Mouse (Mus musculus) ES-E14 (cell line): ENCODE results near the gene Etv6. TPM values are rescaled to one million over a fixed set of nuclear protein-coding genes. Genes with fewer than 3 reads are reported as not detected.

Source experiments
- DNase-seq: peaks from one replicate; pipeline ENCODE4 v3.0.0-alpha.2; 2013; ENCODE audit warnings: low read depth, low spot score
- H3K27ac ChIP-seq: 2 replicates; pipeline ENCODE4 v1.5.1; 2012; ENCODE audit warnings: low read depth, mild to moderate bottlenecking, low read length, moderate library complexity, mixed read lengths; ENCODE audit not compliant: poor library complexity, insufficient read depth, severe bottlenecking
- H3K36me3 ChIP-seq: 2 replicates; pipeline ENCODE4 v1.6.1; 2012; ENCODE audit warnings: mild to moderate bottlenecking, low read length, moderate library complexity, mixed read lengths; ENCODE audit not compliant: control insufficient read depth, poor library complexity, insufficient read depth, severe bottlenecking
- H3K4me1 ChIP-seq, 2 experiments: fragments of 150-350 bp in 1 of 2; sonication (generic) in 1 of 2; 2 replicates each; pipeline ENCODE4 v1.6.1; 2012; ENCODE audit warnings: low read length in 2 of 2, mild to moderate bottlenecking in 1 of 2, mixed read lengths in 1 of 2; ENCODE audit not compliant: control insufficient read depth in 2 of 2, insufficient read depth in 2 of 2, poor library complexity in 1 of 2
- H3K4me3 ChIP-seq, 2 experiments: fragments of 150-350 bp in 1 of 2; sonication (generic) in 1 of 2; 2 replicates each; pipeline ENCODE4 v1.5.1; 2012; ENCODE audit warnings: low read length in 2 of 2, low read depth in 1 of 2, mild to moderate bottlenecking in 1 of 2, mixed read lengths in 1 of 2; ENCODE audit not compliant: insufficient read depth in 1 of 2, poor library complexity in 1 of 2, severe bottlenecking in 1 of 2
- H3K9ac ChIP-seq: 2 replicates; pipeline ENCODE4 v1.6.1; 2012; ENCODE audit warnings: low read depth, mild to moderate bottlenecking, low read length, mixed read lengths; ENCODE audit not compliant: poor library complexity, insufficient read depth, severe bottlenecking
- H3K9me3 ChIP-seq: fragments of 150-350 bp; sonication (generic); 2 replicates; pipeline ENCODE4 v1.6.1; 2012; ENCODE audit warnings: low read depth, mild to moderate bottlenecking, low read length; ENCODE audit not compliant: control insufficient read depth, insufficient read depth
- CHD2 ChIP-seq: IDR thresholded peaks from 2 replicates; pipeline ENCODE4 v1.6.1; 2014; ENCODE audit warnings: mild to moderate bottlenecking, low read depth, low read length, inconsistent platforms
- HCFC1 ChIP-seq: IDR thresholded peaks from 2 replicates; pipeline ENCODE4 v1.6.1; 2012; ENCODE audit warnings: low read length, inconsistent platforms, borderline replicate concordance; ENCODE audit not compliant: insufficient read depth
- MAFK ChIP-seq: IDR thresholded peaks from 2 replicates; pipeline ENCODE4 v1.6.1; 2014; ENCODE audit warnings: mild to moderate bottlenecking, low read depth, low read length, inconsistent platforms; ENCODE audit not compliant: insufficient read depth
- ZC3H11A ChIP-seq: IDR thresholded peaks from 2 replicates; pipeline ENCODE4 v1.6.1; 2012; ENCODE audit warnings: low read depth, mild to moderate bottlenecking, inconsistent platforms, low read length, borderline replicate concordance
- ZNF384 ChIP-seq: IDR thresholded peaks from 2 replicates; pipeline ENCODE4 v1.6.1; 2012; ENCODE audit warnings: low read depth, low read length, inconsistent platforms
- in situ Hi-C, 2 experiments: fragments of 600-800 bp; cut with MboI; formaldehyde crosslinking; loops; one replicate each; pipeline ENCODE4 v1.15.1; 2025; ENCODE audit warnings: low sequenced_read_pairs in 2 of 2, inconsistent platforms in 1 of 2; ENCODE audit not compliant: unreplicated experiment in 2 of 2
- total RNA-seq: library from RNA; depleted of rRNA; stranded (reverse); fragments of 300-350 nt; gene quantifications from 2 replicates; pipeline ENCODE4 v1.2.3, GENCODE M21; 2012

Gene Etv6
- total RNA-seq, 1 experiment: 11.8 TPM

GRCm38 (mm10) chr6:134291823-134292222 is 256.3 kb downstream of the Etv6 start:
- no peak for DNase-seq
- in situ Hi-C loops: no loop called here
- no peaks in the 10 kb centered on the region for H3K36me3 ChIP-seq
- H3K4me3 ChIP-seq: no peak overlapping the region
- H3K9ac ChIP-seq: no peak overlapping the region
- no peaks in the 10 kb centered on the region for H3K9me3 ChIP-seq
- TF ChIP-seq ZNF384 (no peak), ZC3H11A (no peak), HCFC1 (no peak)
- no peaks in the 10 kb centered on the region; a peak in 1 of 4 replicates for H3K4me1 ChIP-seq
- no peak overlapping the region for H3K27ac ChIP-seq

- Histone ChIP-seq H3K9me3 (no peaks in the 10 kb centered on the region), H3K4me1 (no peaks in the 10 kb centered on the region; a peak in 1 of 4 replicates), H3K36me3 (no peaks in the 10 kb centered on the region), H3K4me3 (no peak overlapping the region), H3K9ac (no peak overlapping the region), H3K27ac (no peak overlapping the region)
- TF ChIP-seq ZC3H11A: no peak
- no peak for TF ChIP-seq HCFC1
- TF ChIP-seq MAFK: no peak
- TF ChIP-seq ZNF384: no peak
- in situ Hi-C loops: no loop called here
- DNase-seq: no peak
Observed at GRCm38 (mm10) chr6:134292404-134292803, 256.9 kb downstream of the Etv6 start.

GRCm38 (mm10) chr6:134293615-134294508 is 258.4 kb downstream of the Etv6 start:
- in situ Hi-C loops: no loop called here
- Histone ChIP-seq H3K9me3 (no peaks in the 10 kb centered on the region), H3K9ac (no peak overlapping the region), H3K27ac (no peak overlapping the region), H3K36me3 (no peaks in the 10 kb centered on the region), H3K4me3 (no peak overlapping the region), H3K4me1 (no peaks in the 10 kb centered on the region; a peak in 1 of 4 replicates)
- DNase-seq: no peak
- TF ChIP-seq ZC3H11A: no peak
- TF ChIP-seq ZNF384: no peak
- TF ChIP-seq HCFC1: no peak
- no peak for TF ChIP-seq MAFK

GRCm38 (mm10) chr6:134297884-134298619 is 262.6 kb downstream of the Etv6 start:
- no peak for TF ChIP-seq MAFK
- TF ChIP-seq HCFC1: no peak
- TF ChIP-seq ZNF384: no peak
- no peak for TF ChIP-seq CHD2
- peak; percentile 54; the same call in 1 of the 2 replicates for TF ChIP-seq ZC3H11A
- no peaks in the 10 kb centered on the region for H3K9me3 ChIP-seq
- H3K9ac ChIP-seq: no peak overlapping the region
- H3K36me3 ChIP-seq: no peaks in the 10 kb centered on the region
- no peak overlapping the region for H3K27ac ChIP-seq
- H3K4me1 ChIP-seq: no peaks in the 10 kb centered on the region; a peak in 1 of 4 replicates
- no peak overlapping the region for H3K4me3 ChIP-seq
- peak; percentile 33 for DNase-seq
- in situ Hi-C loops: no loop called here
